Mouse (Mus musculus): ENCODE measurements at regions not wholly inside any gene's neighbourhood (a gene's known extent, or its start where the extent isn't known, plus 50 kb on each side); places are given as distances from the start of the nearest gene placed in this dataset.

- no peaks in the 10 kb centered on the region for H3K4me1 ChIP-seq (ENCODE audit: control insufficient read depth, insufficient read depth, insufficient read length, low read length)
- H3K36me3 ChIP-seq (ENCODE audit: control insufficient read depth, insufficient read depth, low read length): no peaks in the 10 kb centered on the region
- H3K27me3 ChIP-seq (ENCODE audit: control insufficient read depth, insufficient read depth, low read length): no peaks in the 10 kb centered on the region
- no peak overlapping the region for H3K4me3 ChIP-seq (ENCODE audit: low read depth, low read length)
- no peak for TF ChIP-seq CTCF (IDR thresholded peaks at IDR 0.05; ENCODE audit: extremely low read depth, insufficient read length, insufficient replicate concordance, low read depth, low read length)
- no peak for TF ChIP-seq POLR2A (IDR thresholded peaks at IDR 0.05; ENCODE audit: low read depth, low read length)
- no peak overlapping the region for H3K27ac ChIP-seq (ENCODE audit: insufficient read depth, low read depth, low read length)
- 89% methylated on average over 4 of the region's 4 CpGs for WGBS
These were observed 685.4 kb upstream of the Kdm8 start for GRCm38 (mm10) chr7:124759084-124759483.

GRCm38 (mm10) chr7:124777822-124778221 is 666.7 kb upstream of the Kdm8 start:
- no peaks in the 10 kb centered on the region for H3K4me1 ChIP-seq (ENCODE audit: control insufficient read depth, insufficient read depth, insufficient read length, low read length)
- WGBS: 50% methylated on average over 1 of the region's 1 CpGs
- H3K4me3 ChIP-seq (ENCODE audit: low read depth, low read length): no peak overlapping the region
- TF ChIP-seq CTCF (IDR thresholded peaks at IDR 0.05; ENCODE audit: extremely low read depth, insufficient read length, insufficient replicate concordance, low read depth, low read length): no peak
- TF ChIP-seq POLR2A (IDR thresholded peaks at IDR 0.05; ENCODE audit: low read depth, low read length): no peak
- H3K27me3 ChIP-seq (ENCODE audit: control insufficient read depth, insufficient read depth, low read length): no peaks in the 10 kb centered on the region
- no peak overlapping the region for H3K27ac ChIP-seq (ENCODE audit: insufficient read depth, low read depth, low read length)
- H3K36me3 ChIP-seq (ENCODE audit: control insufficient read depth, insufficient read depth, low read length): no peaks in the 10 kb centered on the region

- TF ChIP-seq CTCF (IDR thresholded peaks at IDR 0.05; ENCODE audit: extremely low read depth, insufficient read length, insufficient replicate concordance, low read depth, low read length) (no peak), POLR2A (IDR thresholded peaks at IDR 0.05; ENCODE audit: low read depth, low read length) (no peak)
- no peak overlapping the region for H3K27ac ChIP-seq (ENCODE audit: insufficient read depth, low read depth, low read length)
- no peaks in the 10 kb centered on the region for H3K36me3 ChIP-seq (ENCODE audit: control insufficient read depth, insufficient read depth, low read length)
- no peaks in the 10 kb centered on the region for H3K4me1 ChIP-seq (ENCODE audit: control insufficient read depth, insufficient read depth, insufficient read length, low read length)
- 47% methylated on average over 4 of the region's 4 CpGs for WGBS
- H3K27me3 ChIP-seq (ENCODE audit: control insufficient read depth, insufficient read depth, low read length): no peaks in the 10 kb centered on the region
- H3K4me3 ChIP-seq (ENCODE audit: low read depth, low read length): no peak overlapping the region
These were observed 661.7 kb upstream of the Kdm8 start for GRCm38 (mm10) chr7:124782816-124783215.

GRCm38 (mm10) chr7:124784995-124785394 is 659.5 kb upstream of the Kdm8 start:
- Histone ChIP-seq H3K36me3 (ENCODE audit: control insufficient read depth, insufficient read depth, low read length) (no peaks in the 10 kb centered on the region), H3K4me3 (ENCODE audit: low read depth, low read length) (no peak overlapping the region), H3K4me1 (ENCODE audit: control insufficient read depth, insufficient read depth, insufficient read length, low read length) (no peaks in the 10 kb centered on the region), H3K27me3 (ENCODE audit: control insufficient read depth, insufficient read depth, low read length) (no peaks in the 10 kb centered on the region), H3K27ac (ENCODE audit: insufficient read depth, low read depth, low read length) (no peak overlapping the region)
- 74% methylated on average over 2 of the region's 2 CpGs for WGBS
- TF ChIP-seq POLR2A (IDR thresholded peaks at IDR 0.05; ENCODE audit: low read depth, low read length) (no peak), CTCF (IDR thresholded peaks at IDR 0.05; ENCODE audit: extremely low read depth, insufficient read length, insufficient replicate concordance, low read depth, low read length) (no peak)

GRCm38 (mm10) chr7:124785896-124786295 is 658.6 kb upstream of the Kdm8 start:
- no peak for TF ChIP-seq CTCF (IDR thresholded peaks at IDR 0.05; ENCODE audit: extremely low read depth, insufficient read length, insufficient replicate concordance, low read depth, low read length)
- no peak for TF ChIP-seq POLR2A (IDR thresholded peaks at IDR 0.05; ENCODE audit: low read depth, low read length)
- no peaks in the 10 kb centered on the region for H3K27me3 ChIP-seq (ENCODE audit: control insufficient read depth, insufficient read depth, low read length)
- 90% methylated on average over 8 of the region's 8 CpGs for WGBS
- no peak overlapping the region for H3K27ac ChIP-seq (ENCODE audit: insufficient read depth, low read depth, low read length)
- H3K36me3 ChIP-seq (ENCODE audit: control insufficient read depth, insufficient read depth, low read length): no peaks in the 10 kb centered on the region
- no peak overlapping the region for H3K4me3 ChIP-seq (ENCODE audit: low read depth, low read length)
- H3K4me1 ChIP-seq (ENCODE audit: control insufficient read depth, insufficient read depth, insufficient read length, low read length): no peaks in the 10 kb centered on the region

GRCm38 (mm10) chr7:124788781-124789180 is 655.7 kb upstream of the Kdm8 start:
- no peaks in the 10 kb centered on the region for H3K36me3 ChIP-seq (ENCODE audit: control insufficient read depth, insufficient read depth, low read length)
- 67% methylated on average over 3 of the region's 3 CpGs for WGBS
- H3K4me1 ChIP-seq (ENCODE audit: control insufficient read depth, insufficient read depth, insufficient read length, low read length): no peaks in the 10 kb centered on the region
- H3K4me3 ChIP-seq (ENCODE audit: low read depth, low read length): no peak overlapping the region
- H3K27ac ChIP-seq (ENCODE audit: insufficient read depth, low read depth, low read length): no peak overlapping the region
- no peaks in the 10 kb centered on the region for H3K27me3 ChIP-seq (ENCODE audit: control insufficient read depth, insufficient read depth, low read length)
- TF ChIP-seq CTCF (IDR thresholded peaks at IDR 0.05; ENCODE audit: extremely low read depth, insufficient read length, insufficient replicate concordance, low read depth, low read length): no peak
- TF ChIP-seq POLR2A (IDR thresholded peaks at IDR 0.05; ENCODE audit: low read depth, low read length): no peak

- Histone ChIP-seq H3K27me3 (ENCODE audit: control insufficient read depth, insufficient read depth, low read length) (no peaks in the 10 kb centered on the region), H3K27ac (ENCODE audit: insufficient read depth, low read depth, low read length) (no peak overlapping the region), H3K4me3 (ENCODE audit: low read depth, low read length) (no peak overlapping the region), H3K4me1 (ENCODE audit: control insufficient read depth, insufficient read depth, insufficient read length, low read length) (no peaks in the 10 kb centered on the region), H3K36me3 (ENCODE audit: control insufficient read depth, insufficient read depth, low read length) (no peaks in the 10 kb centered on the region)
- WGBS: 80% methylated on average over 3 of the region's 3 CpGs
- TF ChIP-seq CTCF (IDR thresholded peaks at IDR 0.05; ENCODE audit: extremely low read depth, insufficient read length, insufficient replicate concordance, low read depth, low read length) (no peak), POLR2A (IDR thresholded peaks at IDR 0.05; ENCODE audit: low read depth, low read length) (no peak)
These were observed 641.4 kb upstream of the Kdm8 start for GRCm38 (mm10) chr7:124803101-124803500.

- no peak for TF ChIP-seq CTCF (IDR thresholded peaks at IDR 0.05; ENCODE audit: extremely low read depth, insufficient read length, insufficient replicate concordance, low read depth, low read length)
- no peak for TF ChIP-seq POLR2A (IDR thresholded peaks at IDR 0.05; ENCODE audit: low read depth, low read length)
These were observed 609.8 kb upstream of the Kdm8 start for GRCm38 (mm10) chr7:124834692-124835091.

More at GRCm38 (mm10) chr7:124834692-124835091, 609.8 kb upstream of the Kdm8 start:
- no peak overlapping the region for H3K27ac ChIP-seq (ENCODE audit: insufficient read depth, low read depth, low read length)
- no peaks in the 10 kb centered on the region for H3K4me1 ChIP-seq (ENCODE audit: control insufficient read depth, insufficient read depth, insufficient read length, low read length)
- H3K36me3 ChIP-seq (ENCODE audit: control insufficient read depth, insufficient read depth, low read length): no peaks in the 10 kb centered on the region
- no peaks in the 10 kb centered on the region for H3K27me3 ChIP-seq (ENCODE audit: control insufficient read depth, insufficient read depth, low read length)
- H3K4me3 ChIP-seq (ENCODE audit: low read depth, low read length): no peak overlapping the region
